ENCODE assay signal across 7 mouse cellular contexts in the genomic region with DNA sequence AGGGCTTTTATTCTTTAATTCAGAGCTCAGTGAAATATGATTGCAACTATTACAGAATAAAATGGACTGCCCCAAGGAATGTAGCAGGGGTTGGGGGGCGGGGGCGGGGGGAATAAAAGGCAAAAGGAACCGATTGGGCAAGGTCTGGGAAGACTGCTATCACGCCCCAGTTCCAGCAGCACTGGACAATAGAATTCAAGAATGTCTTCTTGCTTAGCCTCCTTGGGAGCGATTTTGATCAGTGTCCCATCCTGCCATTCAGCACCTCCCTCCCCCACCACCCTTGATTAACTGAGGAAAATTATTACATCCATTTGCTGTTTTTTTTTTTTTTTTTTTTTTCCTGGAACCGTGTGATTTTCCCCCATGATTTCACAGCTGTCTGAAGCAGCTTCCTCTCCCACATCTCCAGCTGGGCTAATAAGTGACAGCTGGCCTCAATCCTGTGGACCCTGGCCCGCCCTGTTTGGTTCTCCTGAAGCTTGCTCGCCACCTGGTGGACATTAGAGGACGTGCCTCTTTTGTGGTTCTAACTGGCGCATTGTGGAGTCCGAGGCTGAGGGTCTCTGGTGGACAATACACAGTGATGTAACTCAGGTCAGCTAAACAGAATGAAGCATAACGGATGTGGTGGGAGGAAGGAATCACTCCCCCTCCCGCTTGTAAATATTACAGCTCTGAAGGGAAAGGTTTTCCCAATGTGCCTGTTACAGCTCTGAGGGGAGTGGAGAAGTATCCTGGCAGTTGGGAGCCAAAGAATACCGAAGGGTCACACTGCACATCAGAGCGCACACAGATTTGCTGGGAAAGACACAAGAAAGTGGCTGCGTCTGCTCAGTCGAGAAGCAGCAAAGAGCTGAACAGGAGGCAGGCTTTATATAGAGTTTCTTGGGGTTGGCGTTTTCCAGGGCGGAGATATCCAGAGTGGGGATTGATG. TPM values are rescaled to one million over a fixed set of nuclear protein-coding genes. Genes with fewer than 3 reads are reported as not detected.
DNase-seq lines count a peak whose midpoint lies in the region; ATAC-seq lines count a peak whose summit lies in the region.

No protein-coding gene starts in this region.

- peak; percentile 59 for DNase-seq in adrenal gland, postnatal 25 days
- peak; percentile 87 for DNase-seq in embryo, embryonic 9.5 days (ENCODE audit: extremely low spot score)
- DNase-seq in heart, adult 11 months, result peak; percentile 97
- DNase-seq in kidney, adult 11 months, result peak; percentile 63
- peak; percentile 92 for DNase-seq in limb, embryonic 11.5 days (ENCODE audit: low spot score)
- DNase-seq in midbrain, embryonic 14.5 days, result peak; percentile 95
- peak; percentile 30 to 76 for DNase-seq in spleen, postnatal 10 days (ENCODE audit: low spot score in 2 of 2)

- H3K36me3 ChIP-seq in limb, embryonic 11.5 days (ENCODE audit: control insufficient read depth, insufficient read depth, low read length), result no peaks in the 10 kb centered on the region
- no peaks in the 10 kb centered on the region for H3K36me3 ChIP-seq in midbrain, embryonic 14.5 days (ENCODE audit: control insufficient read depth, insufficient read depth, low read length)

- no peak overlapping the region for H3K9ac ChIP-seq in limb, embryonic 11.5 days (ENCODE audit: low read length)
- peak overlapping the region; percentile 10; the same call in 1 of the 2 replicates for H3K9ac ChIP-seq in midbrain, embryonic 14.5 days (replicated peaks; ENCODE audit: low read length)

- H3K4me3 ChIP-seq in limb, embryonic 11.5 days (ENCODE audit: low read depth, low read length), result no peak overlapping the region
- no peak overlapping the region for H3K4me3 ChIP-seq in midbrain, embryonic 14.5 days (replicated peaks; ENCODE audit: low read depth, low read length)

- ATAC-seq in limb, embryonic 11.5 days (ENCODE audit: insufficient number of reproducible peaks, low FRiP score, low TSS enrichment, low read depth), result peak; percentile 93
- ATAC-seq in midbrain, embryonic 14.5 days (ENCODE audit: low FRiP score, low TSS enrichment), result peak; percentile 93

- H3K4me1 ChIP-seq in limb, embryonic 11.5 days (ENCODE audit: control insufficient read depth, insufficient read depth, low read length), result no peaks in the 10 kb centered on the region
- no peaks in the 10 kb centered on the region for H3K4me1 ChIP-seq in midbrain, embryonic 14.5 days (ENCODE audit: control insufficient read depth, insufficient read depth, low read length)

- H3K27ac ChIP-seq in limb, embryonic 11.5 days (replicated peaks; ENCODE audit: low read depth, low read length), result no peak overlapping the region
- no peak overlapping the region for H3K27ac ChIP-seq in midbrain, embryonic 14.5 days (replicated peaks; ENCODE audit: low read depth, low read length)

- H3K4me2 ChIP-seq in limb, embryonic 11.5 days (ENCODE audit: low read depth, severe bottlenecking), result no peak overlapping the region
- peak overlapping the region; percentile 23 for H3K4me2 ChIP-seq in midbrain, embryonic 14.5 days (ENCODE audit: low read length)

- WGBS in limb, embryonic 11.5 days, result 35% methylated on average over 19 of the region's 19 CpGs
- whole genome bisulfite sequencing in midbrain, embryonic 14.5 days, result 33% methylated on average over 19 of the region's 19 CpGs

- no peaks in the 10 kb centered on the region for H3K9me3 ChIP-seq in limb, embryonic 11.5 days (ENCODE audit: control insufficient read depth, low read length)
- no peaks in the 10 kb centered on the region for H3K9me3 ChIP-seq in midbrain, embryonic 14.5 days (ENCODE audit: control insufficient read depth, low read length)

- no peaks in the 10 kb centered on the region for H3K27me3 ChIP-seq in limb, embryonic 11.5 days (ENCODE audit: control insufficient read depth, insufficient read depth, low read length)
- no peaks in the 10 kb centered on the region for H3K27me3 ChIP-seq in midbrain, embryonic 14.5 days (ENCODE audit: control insufficient read depth, insufficient read depth, low read length)

RNA-seq across cellular contexts. Expression of a gene that starts 42.1 kb away (rescaled TPM):
- total RNA-seq in adrenal gland, postnatal 25 days (2021), result not detected in 2 replicates
- polyA plus RNA-seq in limb, embryonic 11.5 days (2014; fragmentation: Nextera tagmentation; extraction: Ambion mirVana), result not detected in 2 replicates
- polyA plus RNA-seq in midbrain, embryonic 14.5 days (2014; fragmentation: Nextera tagmentation; extraction: Ambion mirVana), result 0.07 TPM in 1 of 2 replicates, not detected in the other
